8 mouse cellular contexts compared by ENCODE assay signal in the genomic region with DNA sequence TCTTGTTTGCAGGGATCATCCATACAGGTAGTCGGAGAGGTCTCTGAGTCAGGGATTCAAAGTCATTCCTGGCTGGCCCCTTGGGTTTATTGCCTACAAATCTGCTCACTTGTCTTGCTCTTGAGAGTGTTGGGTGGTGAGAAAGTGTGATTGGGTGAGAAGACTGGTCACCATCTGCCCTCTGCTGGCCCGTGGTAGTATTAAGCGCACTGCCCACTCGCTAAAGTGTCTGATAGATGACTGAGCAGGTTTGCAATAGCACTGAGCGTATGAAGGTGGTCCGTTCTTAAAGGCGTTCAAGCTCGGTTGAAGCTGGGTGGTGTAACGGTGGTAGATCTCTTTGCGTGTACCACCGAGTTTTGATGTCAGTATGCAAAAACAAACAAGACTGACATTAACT. TPM values are rescaled to one million over a fixed set of nuclear protein-coding genes. Genes with fewer than 3 reads are reported as not detected.
A peak's percentile ranks its signal among the peaks of the same experiment; 100 is the strongest.
DNase-seq lines count a peak whose midpoint lies in the region; ATAC-seq lines count a peak whose summit lies in the region.

No protein-coding gene starts in this region.

- peaks cover 6% of the 10 kb centered on the region for H3K4me1 ChIP-seq in hindbrain, embryonic 16.5 days (ENCODE audit: control insufficient read depth, insufficient read depth, low read depth, low read length)

- H3K9me3 ChIP-seq in hindbrain, embryonic 16.5 days (ENCODE audit: control insufficient read depth, low read length) = no peaks in the 10 kb centered on the region

- H3K9ac ChIP-seq in hindbrain, embryonic 16.5 days (ENCODE audit: low read depth, low read length) = peak overlapping the region; percentile 42; the same call in 1 of the 2 replicates

- peak overlapping the region; percentile 93 for H3K4me2 ChIP-seq in hindbrain, embryonic 16.5 days (ENCODE audit: low read length)

- DNase-seq in T-cell, adult 2 months (ENCODE audit: low spot score) = peak; percentile 61
- DNase-seq in cerebellum, postnatal 4 days (ENCODE audit: low spot score in 2 of 2) = peak; percentile 73 to 87
- DNase-seq in gastrocnemius, adult 18-20 months (ENCODE audit: low spot score) = peak; percentile 87
- peak; percentile 70 for DNase-seq in left cerebral cortex, adult 11 months (ENCODE audit: low spot score)
- DNase-seq in lung, postnatal 36 days = peak; percentile 94
- peak; percentile 82 for DNase-seq in right cerebral cortex, adult 18-20 months
- peak; percentile 84 for DNase-seq in urinary bladder, postnatal 14 days (ENCODE audit: low spot score)

- WGBS in hindbrain, embryonic 16.5 days = 4% methylated on average over 11 of the region's 11 CpGs

- peaks cover 6% of the 10 kb centered on the region for H3K27me3 ChIP-seq in hindbrain, embryonic 16.5 days (replicated peaks; ENCODE audit: control insufficient read depth, insufficient read depth, low read length)

- ATAC-seq in hindbrain, embryonic 16.5 days = peak; percentile 93

- H3K27ac ChIP-seq in hindbrain, embryonic 16.5 days (ENCODE audit: low read depth, low read length) = no peak overlapping the region

- no peaks in the 10 kb centered on the region for H3K36me3 ChIP-seq in hindbrain, embryonic 16.5 days (ENCODE audit: control insufficient read depth, insufficient read depth, low read length)

- H3K4me3 ChIP-seq in hindbrain, embryonic 16.5 days (ENCODE audit: low read length) = peak overlapping the region; percentile 49

RNA-seq across cellular contexts. Expression of gene Lpin3, which starts 6.8 kb away (rescaled TPM):
- total RNA-seq in gastrocnemius, adult 18-20 months (2021) = 1 to 10 TPM; 1.6 to 2.9 TPM
- 0.43 and 0.66 TPM in 2 replicates for polyA plus RNA-seq in hindbrain, embryonic 16.5 days (2015; fragmentation: Nextera tagmentation; extraction: Ambion mirVana)

RNA-seq across cellular contexts. Expression of gene Zhx3, which starts 14.5 kb away (rescaled TPM):
- 10 to 100 TPM; 21.0 to 24.3 TPM for total RNA-seq in gastrocnemius, adult 18-20 months (2021)
- 19.9 and 21.0 TPM in 2 replicates for polyA plus RNA-seq in hindbrain, embryonic 16.5 days (2015; fragmentation: Nextera tagmentation; extraction: Ambion mirVana)

RNA-seq across cellular contexts. Expression of gene Emilin3, which starts 24.8 kb away (rescaled TPM):
- under 1 TPM; 0.07 to 0.17 TPM for total RNA-seq in gastrocnemius, adult 18-20 months (2021)
- polyA plus RNA-seq in hindbrain, embryonic 16.5 days (2015; fragmentation: Nextera tagmentation; extraction: Ambion mirVana) = 0.70 and 1.3 TPM in 2 replicates
